Mouse (Mus musculus) neural tube, embryonic 14.5 days (tissue): Measurements from ENCODE around the gene Nckap5. TPM values are rescaled to one million over a fixed set of nuclear protein-coding genes. Genes with fewer than 3 reads are reported as not detected.

Experiments used
- ATAC-seq: fragments of 200-750 bp; cut with Nextera tagmentation; 2 replicates; pipeline ENCODE4 v1.8.0; 2017; ENCODE audit warnings: low read depth, mild to moderate bottlenecking, moderate TSS enrichment, moderate library complexity
- H3K27ac ChIP-seq: fragments of 300-500 bp; sonication (generic); 2 replicates; pipeline ENCODE4 v1.5.1; 2014; ENCODE audit warnings: low read depth, mild to moderate bottlenecking, control low read depth, low read length, moderate library complexity, mixed read lengths
- H3K27me3 ChIP-seq: fragments of 300-500 bp; sonication (generic); 2 replicates; pipeline ENCODE4 v1.6.1; 2014; ENCODE audit warnings: low read length; ENCODE audit not compliant: control insufficient read depth, insufficient read depth
- H3K36me3 ChIP-seq: fragments of 300-500 bp; sonication (generic); 2 replicates; pipeline ENCODE4 v1.6.1; 2014; ENCODE audit warnings: low read length, mixed read lengths; ENCODE audit not compliant: control insufficient read depth, insufficient read depth
- H3K4me1 ChIP-seq: fragments of 300-500 bp; sonication (generic); 2 replicates; pipeline ENCODE4 v1.6.1; 2014; ENCODE audit warnings: low read length; ENCODE audit not compliant: control insufficient read depth, insufficient read depth
- H3K4me2 ChIP-seq: fragments of 300-500 bp; sonication (generic); 2 replicates; pipeline ENCODE4 v1.6.1; 2014; ENCODE audit warnings: mild to moderate bottlenecking, low read depth, low read length, control low read depth
- H3K4me3 ChIP-seq: fragments of 300-500 bp; sonication (generic); 2 replicates; pipeline ENCODE4 v1.5.1; 2014; ENCODE audit warnings: low read depth, low read length, control low read depth, mixed read lengths
- H3K9ac ChIP-seq: fragments of 300-500 bp; sonication (generic); replicated peaks from 2 replicates; pipeline ENCODE4 v1.6.1; 2014; ENCODE audit warnings: low read depth, mild to moderate bottlenecking, control low read depth, low read length, mixed read lengths
- H3K9me3 ChIP-seq: fragments of 300-500 bp; sonication (generic); 2 replicates; pipeline ENCODE4 v1.6.1; 2016; ENCODE audit warnings: low read length; ENCODE audit not compliant: control insufficient read depth
- WGBS: fragments of 180-500 bp; shearing (Covaris S2); extraction: QIAGEN DNeasy Blood & Tissue Kit; methylation state at CpG from one replicate; pipeline ENCODE4 v1.1.7; 2014; 5-methylcytosine and 5-hydroxymethylcytosine counted together
- polyA plus RNA-seq: library from polyadenylated mRNA; unstranded; fragments of >200 nt; fragmentation: Nextera tagmentation; extraction: Ambion mirVana; gene quantifications from 2 replicates; pipeline ENCODE4 v1.2.1, GENCODE M21; 2014

Gene Nckap5
- polyA plus RNA-seq, 1 experiment from 2014 or later: 19.0 TPM

- Histone ChIP-seq H3K27ac (0 out of 2 replicates have a peak overlapping the region, but pooled peaks have one; percentile 48), H3K4me3 (no peak overlapping the region), H3K9ac (no peak overlapping the region), H3K36me3 (no peaks in the 10 kb centered on the region), H3K9me3 (no peaks in the 10 kb centered on the region), H3K4me2 (no peak overlapping the region), H3K4me1 (peaks cover 5% of the 10 kb centered on the region; the same call in 1 of the 2 replicates), H3K27me3 (no peaks in the 10 kb centered on the region)
- peak; percentile 66; the same call in 1 of the 2 replicates for ATAC-seq
- 54% methylated on average over 7 of the region's 7 CpGs for WGBS
Observed at GRCm38 (mm10) chr1:126547979-126548378, 282.6 kb downstream of the Nckap5 start.

DNA sequence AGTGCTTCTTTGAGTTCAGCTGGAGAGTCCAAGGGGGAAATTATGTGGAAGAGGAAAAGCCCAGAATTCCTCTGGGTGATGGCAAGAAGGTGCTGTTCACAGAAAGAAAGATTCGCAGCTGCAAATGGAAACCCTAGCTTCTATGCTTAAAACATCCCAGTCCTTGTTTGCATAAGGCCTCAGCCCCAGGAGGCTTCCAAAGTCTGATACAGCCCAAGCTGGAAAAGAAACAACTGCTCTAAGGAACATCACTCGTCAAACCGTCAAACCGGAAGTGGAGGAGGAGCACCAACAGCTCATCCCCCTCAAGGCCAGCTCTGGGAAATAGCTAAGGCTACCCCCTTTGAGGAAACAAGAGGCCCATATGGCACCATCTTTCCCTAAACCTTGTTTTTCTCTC lies 286.1 kb downstream of the Nckap5 start:
- H3K9me3 ChIP-seq: no peaks in the 10 kb centered on the region
- H3K4me1 ChIP-seq: peaks cover 5% of the 10 kb centered on the region; the same call in 1 of the 2 replicates
- H3K4me3 ChIP-seq: no peak overlapping the region
- no peaks in the 10 kb centered on the region for H3K27me3 ChIP-seq
- no peak for ATAC-seq
- H3K4me2 ChIP-seq: no peak overlapping the region
- H3K27ac ChIP-seq: no peak overlapping the region
- H3K9ac ChIP-seq: no peak overlapping the region
- H3K36me3 ChIP-seq: no peaks in the 10 kb centered on the region
- 56% methylated on average over 4 of the region's 4 CpGs for WGBS

GRCm38 (mm10) chr1:126537223-126537757 lies 293.3 kb downstream of the Nckap5 start:
- no peak overlapping the region for H3K9ac ChIP-seq
- 76% methylated on average over 6 of the region's 6 CpGs for WGBS
- no peak overlapping the region for H3K4me3 ChIP-seq
- no peaks in the 10 kb centered on the region for H3K36me3 ChIP-seq
- ATAC-seq: no peak
- H3K4me1 ChIP-seq: no peaks in the 10 kb centered on the region
- H3K27ac ChIP-seq: no peak overlapping the region
- H3K4me2 ChIP-seq: no peak overlapping the region
- no peaks in the 10 kb centered on the region for H3K9me3 ChIP-seq
- H3K27me3 ChIP-seq: no peaks in the 10 kb centered on the region

DNA sequence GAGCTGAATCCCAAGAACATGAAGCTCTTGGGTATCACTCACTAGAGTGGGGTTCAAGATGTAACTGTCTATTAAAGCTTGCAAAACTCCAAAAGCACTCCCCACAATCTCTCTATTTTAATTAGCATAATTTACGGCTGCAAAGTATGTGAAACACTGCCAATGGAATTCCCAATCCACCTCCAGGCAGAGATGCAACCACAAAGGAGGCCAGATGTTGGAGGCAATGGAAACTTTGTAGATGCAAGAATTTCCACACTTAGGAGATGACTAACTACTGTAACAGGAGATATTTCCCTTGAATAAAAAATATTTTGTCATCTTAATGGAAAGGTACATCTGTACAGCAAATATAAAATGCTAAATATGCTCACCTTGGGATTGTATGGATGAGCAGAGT lies 295.1 kb downstream of the Nckap5 start:
- H3K4me1 ChIP-seq: no peaks in the 10 kb centered on the region
- no peak overlapping the region for H3K4me3 ChIP-seq
- H3K36me3 ChIP-seq: no peaks in the 10 kb centered on the region
- no peak overlapping the region for H3K9ac ChIP-seq
- H3K9me3 ChIP-seq: no peaks in the 10 kb centered on the region
- H3K4me2 ChIP-seq: no peak overlapping the region
- 68% methylated on average over 1 of the region's 1 CpGs for WGBS
- no peaks in the 10 kb centered on the region for H3K27me3 ChIP-seq
- ATAC-seq: no peak
- no peak overlapping the region for H3K27ac ChIP-seq

DNA sequence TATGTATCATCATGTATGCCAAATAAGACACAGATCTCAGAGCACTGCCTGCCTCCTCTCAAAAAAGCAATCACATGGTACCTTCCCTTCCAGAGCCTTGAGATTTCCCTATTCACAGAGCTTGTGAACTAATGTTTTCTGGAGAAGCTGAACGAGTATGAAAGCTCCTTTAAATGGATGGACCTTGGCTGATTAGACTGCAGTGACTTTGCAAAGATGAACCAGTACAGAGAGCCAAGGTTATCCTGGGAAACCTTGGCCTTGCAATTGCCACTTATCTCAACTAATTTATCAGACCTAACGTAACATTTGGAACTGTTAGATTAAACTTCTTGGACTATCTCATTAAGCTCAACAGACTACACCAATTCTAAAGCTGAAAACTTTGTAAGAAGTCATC lies 296.6 kb downstream of the Nckap5 start:
- H3K9ac ChIP-seq: no peak overlapping the region
- no peaks in the 10 kb centered on the region for H3K4me1 ChIP-seq
- H3K27ac ChIP-seq: no peak overlapping the region
- H3K36me3 ChIP-seq: no peaks in the 10 kb centered on the region
- no peak overlapping the region for H3K4me3 ChIP-seq
- H3K9me3 ChIP-seq: no peaks in the 10 kb centered on the region
- WGBS: 84% methylated on average over 2 of the region's 2 CpGs
- H3K4me2 ChIP-seq: no peak overlapping the region
- no peaks in the 10 kb centered on the region for H3K27me3 ChIP-seq
- no peak for ATAC-seq

GRCm38 (mm10) chr1:126528043-126528598 lies 302.5 kb downstream of the Nckap5 start:
- Histone ChIP-seq H3K27me3 (no peaks in the 10 kb centered on the region), H3K4me1 (no peaks in the 10 kb centered on the region), H3K9ac (no peak overlapping the region), H3K27ac (no peak overlapping the region), H3K36me3 (no peaks in the 10 kb centered on the region), H3K9me3 (no peaks in the 10 kb centered on the region), H3K4me3 (no peak overlapping the region), H3K4me2 (no peak overlapping the region)
- no peak for ATAC-seq
- 87% methylated on average over 7 of the region's 7 CpGs for WGBS

DNA sequence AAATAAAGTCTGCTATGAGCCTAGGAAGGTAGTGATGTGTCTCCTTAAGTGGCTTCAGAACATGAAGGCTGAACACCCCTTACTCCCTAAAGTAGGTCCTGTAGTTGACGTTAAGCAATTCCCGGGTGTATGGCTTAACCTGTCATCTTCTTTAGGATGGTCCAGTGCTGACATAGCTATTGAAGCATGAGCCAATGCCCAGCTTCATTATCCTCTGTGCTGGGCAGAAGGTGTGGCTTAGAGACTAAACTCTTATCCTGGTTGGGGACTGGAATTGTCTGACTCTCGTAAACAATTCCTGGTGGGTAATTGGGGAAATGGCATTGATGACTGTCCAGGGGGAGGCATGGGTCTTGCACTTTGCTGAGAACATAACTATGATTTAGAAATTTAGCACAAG lies 312.5 kb downstream of the Nckap5 start:
- no peak overlapping the region for H3K4me2 ChIP-seq
- no peak overlapping the region for H3K9ac ChIP-seq
- no peaks in the 10 kb centered on the region for H3K36me3 ChIP-seq
- no peaks in the 10 kb centered on the region for H3K27me3 ChIP-seq
- no peak overlapping the region for H3K4me3 ChIP-seq
- ATAC-seq: no peak
- H3K9me3 ChIP-seq: no peaks in the 10 kb centered on the region
- no peaks in the 10 kb centered on the region for H3K4me1 ChIP-seq
- WGBS: 79% methylated on average over 3 of the region's 3 CpGs
- no peak overlapping the region for H3K27ac ChIP-seq

DNA sequence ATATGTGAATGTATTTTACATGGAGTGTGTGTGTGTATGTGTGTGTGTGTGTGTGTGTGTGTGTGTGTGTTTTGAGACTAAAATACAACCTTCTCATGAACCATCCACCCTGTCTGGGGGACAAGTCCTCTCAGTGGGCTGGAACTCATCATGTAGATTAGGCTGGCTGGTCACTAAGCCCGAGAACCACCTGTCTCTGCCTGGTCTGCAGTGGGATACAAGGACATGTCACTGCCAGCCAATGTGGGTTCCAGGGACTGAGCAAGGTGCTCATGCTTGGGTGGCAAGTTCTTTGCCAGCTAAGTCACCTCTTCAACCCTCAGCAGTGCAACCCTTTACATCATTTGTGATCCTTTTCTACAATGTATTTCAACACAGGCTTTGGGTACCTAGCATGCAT lies 313.2 kb downstream of the Nckap5 start:
- no peak overlapping the region for H3K4me3 ChIP-seq
- 91% methylated on average over 1 of the region's 1 CpGs for WGBS
- no peak for ATAC-seq

GRCm38 (mm10) chr1:126515054-126515756 lies 315.4 kb downstream of the Nckap5 start:
- no peaks in the 10 kb centered on the region for H3K27me3 ChIP-seq
- WGBS: 41% methylated on average over 3 of the region's 3 CpGs
- no peaks in the 10 kb centered on the region for H3K36me3 ChIP-seq
- H3K9ac ChIP-seq: no peak overlapping the region
- no peak for ATAC-seq
- H3K4me2 ChIP-seq: no peak overlapping the region
- no peak overlapping the region for H3K4me3 ChIP-seq
- no peaks in the 10 kb centered on the region for H3K4me1 ChIP-seq
- no peaks in the 10 kb centered on the region for H3K9me3 ChIP-seq
- H3K27ac ChIP-seq: no peak overlapping the region

More for the DNA sequence above, 313.2 kb downstream of the Nckap5 start:
- no peak overlapping the region for H3K4me2 ChIP-seq
- H3K4me1 ChIP-seq: no peaks in the 10 kb centered on the region
- no peaks in the 10 kb centered on the region for H3K36me3 ChIP-seq
- H3K27me3 ChIP-seq: no peaks in the 10 kb centered on the region
- no peaks in the 10 kb centered on the region for H3K9me3 ChIP-seq
- H3K9ac ChIP-seq: no peak overlapping the region
- no peak overlapping the region for H3K27ac ChIP-seq
